Mouse (Mus musculus) ES-E14 (cell line): Measurements from ENCODE around the gene Slc4a1.

ENCODE experiments used
- CHD2 ChIP-seq: IDR thresholded peaks from 2 replicates; pipeline ENCODE4 v1.6.1; 2014; ENCODE audit warnings: mild to moderate bottlenecking, low read depth, low read length, inconsistent platforms
- HCFC1 ChIP-seq: IDR thresholded peaks from 2 replicates; pipeline ENCODE4 v1.6.1; 2012; ENCODE audit warnings: low read length, inconsistent platforms, borderline replicate concordance; ENCODE audit not compliant: insufficient read depth

GRCm38 (mm10) chr11:102393719-102394420 lies 27.9 kb upstream of the Slc4a1 start:
- TF ChIP-seq CHD2: no peak
- TF ChIP-seq HCFC1: no peak
